Mouse (Mus musculus): ENCODE measurements around the gene Gna11. TPM values are rescaled to one million over a fixed set of nuclear protein-coding genes. Genes with fewer than 3 reads are reported as not detected.
A peak's percentile ranks its signal among the peaks of the same experiment; 100 is the strongest.

The Gna11 gene
- 100 to 1,000 TPM; 111 to 118 TPM for total RNA-seq (2021)

DNA sequence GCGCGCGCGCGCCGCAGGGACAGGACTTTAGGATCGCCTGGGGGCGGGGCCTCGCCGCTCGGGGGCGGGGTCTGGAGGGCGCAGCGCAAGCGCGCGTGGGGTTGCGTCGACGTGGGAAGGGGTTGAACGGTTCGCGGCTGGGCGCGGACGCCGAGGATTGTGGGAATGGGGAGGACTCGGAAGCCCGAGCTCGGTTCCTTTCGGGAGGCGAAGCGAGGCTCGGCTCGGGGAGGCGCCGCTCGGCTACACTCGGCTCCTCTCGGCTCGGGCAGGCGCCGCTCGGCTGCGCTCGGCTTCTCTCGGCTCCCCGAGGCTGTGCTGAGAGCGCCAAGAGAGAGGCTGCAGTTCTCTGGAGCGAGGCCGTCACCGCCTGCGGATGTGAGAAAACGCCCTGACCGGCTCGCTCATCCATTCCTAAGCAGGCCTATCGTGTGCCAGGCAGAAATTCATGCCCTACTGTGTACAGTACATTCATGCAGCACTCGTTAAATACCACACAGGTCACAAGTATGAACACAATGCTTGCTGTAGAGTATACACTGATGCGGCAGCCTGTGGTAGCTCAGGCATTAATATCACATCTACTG, at the start of gene Gna11:
Gna11 (minus strand) TSS at position 30 of the 587 bp plus-strand sequence.
- peak; percentile 98 to 100 for DNase-seq (ENCODE audit: extremely low spot score in 1 of 2, low spot score in 2 of 2)
- intact Hi-C loops (cut with DNase I): no loop called here

- no peak for DNase-seq (ENCODE audit: extremely low spot score in 1 of 2, low spot score in 2 of 2)
- intact Hi-C loops (cut with DNase I): no loop called here
Measured at GRCm38 (mm10) chr10:81593935-81594334, 48.9 kb upstream of the Gna11 start.

DNA sequence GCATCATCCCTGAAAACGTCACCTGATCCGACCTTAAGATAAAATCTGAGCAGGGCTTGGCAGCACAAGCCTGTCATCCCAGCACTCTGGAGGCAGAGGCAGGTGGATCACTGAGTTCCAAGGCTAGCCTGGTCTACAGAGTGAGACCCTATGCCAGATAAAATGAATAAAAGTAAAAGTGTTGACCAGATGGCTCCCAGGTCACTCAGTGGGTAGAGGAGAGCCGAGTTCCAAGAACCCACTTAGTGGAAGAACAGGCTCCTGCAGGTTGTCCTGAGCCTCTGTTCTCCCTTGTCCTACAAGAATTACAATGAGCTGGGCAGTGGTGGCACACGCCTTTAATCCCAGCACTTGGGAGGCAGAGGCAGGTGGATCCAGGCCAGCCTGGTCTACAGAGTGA, 48.2 kb upstream of the Gna11 start:
- DNase-seq (ENCODE audit: extremely low spot score in 1 of 2, low spot score in 2 of 2): no peak
- intact Hi-C loops (cut with DNase I): no loop called here

DNA sequence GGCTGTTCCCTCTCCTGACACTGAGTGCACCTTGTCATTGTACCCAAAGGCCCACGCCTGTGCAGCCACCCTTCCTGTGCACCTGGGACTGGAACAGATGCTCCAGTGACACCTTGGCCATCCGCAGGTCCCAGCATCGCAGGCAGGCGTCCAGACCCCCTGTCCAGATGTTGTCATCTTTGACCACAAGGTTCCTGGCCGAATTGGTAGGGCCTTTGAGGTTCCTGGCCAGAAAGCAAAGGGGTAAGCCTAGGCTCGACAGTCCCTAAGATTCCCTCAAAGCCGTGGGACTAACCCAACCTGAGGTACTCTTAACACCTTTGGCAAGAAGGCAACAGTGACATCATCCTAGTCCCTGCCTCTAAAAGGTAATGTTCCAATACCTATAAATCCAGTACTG, 47.6 kb upstream of the Gna11 start:
- intact Hi-C loops (cut with DNase I): no loop called here
- DNase-seq (ENCODE audit: extremely low spot score in 1 of 2, low spot score in 2 of 2): no peak

- intact Hi-C loops (cut with DNase I): no loop called here
- no peak for DNase-seq (ENCODE audit: extremely low spot score in 1 of 2, low spot score in 2 of 2)
Measured at GRCm38 (mm10) chr10:81591846-81592245, 46.9 kb upstream of the Gna11 start.

GRCm38 (mm10) chr10:81588739-81589138, 43.7 kb upstream of the Gna11 start:
- intact Hi-C loops (cut with DNase I): no loop called here
- DNase-seq (ENCODE audit: extremely low spot score in 1 of 2, low spot score in 2 of 2): no peak

DNA sequence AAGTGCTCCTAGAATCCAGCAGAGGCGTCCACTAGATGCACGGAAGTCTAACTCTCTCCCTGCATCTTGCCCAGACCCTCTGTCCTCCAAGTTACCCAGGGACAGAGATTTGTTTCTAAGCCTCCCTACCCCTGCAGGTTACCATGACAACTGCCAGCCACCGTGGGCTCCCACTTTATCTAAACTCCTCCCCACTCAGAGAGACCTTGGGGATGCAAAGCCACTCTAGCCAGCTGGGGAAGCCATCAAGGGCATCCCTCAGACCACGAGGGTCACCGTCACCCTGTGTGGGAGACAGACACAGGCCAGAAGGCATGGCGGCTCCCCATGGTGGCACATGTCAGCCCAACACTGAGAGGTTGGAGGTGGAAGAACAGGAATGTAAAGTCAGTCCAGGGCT, 38.4 kb upstream of the Gna11 start:
- no peak for DNase-seq (ENCODE audit: extremely low spot score in 1 of 2, low spot score in 2 of 2)

DNA sequence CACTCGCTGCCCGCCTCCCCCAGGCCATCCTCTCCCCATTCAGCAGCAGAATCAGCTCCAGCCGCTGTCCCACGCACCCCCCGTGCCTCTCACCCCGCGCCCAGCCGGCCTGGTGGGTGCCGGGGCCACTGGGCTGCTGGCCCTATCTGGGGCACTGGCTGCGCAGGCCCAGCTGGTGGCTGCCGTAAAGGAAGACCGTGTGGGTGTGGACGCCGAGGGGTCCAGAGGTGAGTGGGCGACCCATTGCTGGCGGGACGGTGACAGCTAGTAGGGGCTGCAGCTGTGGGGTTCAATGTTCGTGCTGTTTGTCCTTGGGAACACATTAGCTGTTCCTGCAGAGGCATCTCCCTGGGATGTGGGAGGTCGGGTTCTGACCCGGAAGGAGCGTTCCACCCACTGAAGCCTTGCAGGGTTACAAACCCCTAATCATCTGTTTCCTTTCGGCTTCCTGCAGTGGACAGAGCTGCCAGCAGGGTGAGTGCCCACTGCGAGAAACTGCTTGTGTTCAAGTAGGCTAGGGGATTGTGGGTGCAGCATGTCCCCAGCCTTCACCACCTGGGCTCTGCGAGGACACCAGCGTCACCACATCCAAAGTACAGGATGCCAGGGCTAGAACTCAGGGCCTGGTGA, 35.6 kb upstream of the Gna11 start:
- no peak for DNase-seq (ENCODE audit: extremely low spot score in 1 of 2, low spot score in 2 of 2)
- intact Hi-C loops (cut with DNase I): no loop called here

More for the DNA sequence above, 38.4 kb upstream of the Gna11 start:
- intact Hi-C loops (cut with DNase I): no loop called here

DNA sequence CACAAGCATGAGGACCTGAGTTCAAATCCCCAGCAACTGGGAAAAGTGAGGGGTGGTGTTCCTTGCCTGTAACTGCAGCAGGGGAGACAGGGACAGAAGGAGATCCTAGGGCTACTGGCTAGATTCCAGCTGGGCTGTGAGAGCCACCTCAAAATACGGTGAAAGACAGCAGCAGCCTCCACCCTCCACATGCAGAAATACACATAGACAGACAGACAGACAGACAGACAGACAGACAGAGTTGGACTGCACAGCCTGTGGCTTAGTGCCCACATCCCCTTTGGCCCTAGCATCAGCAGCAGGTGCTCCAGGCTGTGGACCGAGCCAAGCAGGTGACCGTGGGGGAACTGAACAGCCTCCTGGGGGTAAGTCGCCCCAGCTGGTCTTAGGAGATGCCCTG, 35.0 kb upstream of the Gna11 start:
- DNase-seq (ENCODE audit: extremely low spot score in 1 of 2, low spot score in 2 of 2): no peak
- intact Hi-C loops (cut with DNase I): no loop called here

- DNase-seq (ENCODE audit: extremely low spot score in 1 of 2, low spot score in 2 of 2): no peak
- intact Hi-C loops (cut with DNase I): no loop called here
Measured at GRCm38 (mm10) chr10:81575695-81576094, 30.7 kb upstream of the Gna11 start.

DNA sequence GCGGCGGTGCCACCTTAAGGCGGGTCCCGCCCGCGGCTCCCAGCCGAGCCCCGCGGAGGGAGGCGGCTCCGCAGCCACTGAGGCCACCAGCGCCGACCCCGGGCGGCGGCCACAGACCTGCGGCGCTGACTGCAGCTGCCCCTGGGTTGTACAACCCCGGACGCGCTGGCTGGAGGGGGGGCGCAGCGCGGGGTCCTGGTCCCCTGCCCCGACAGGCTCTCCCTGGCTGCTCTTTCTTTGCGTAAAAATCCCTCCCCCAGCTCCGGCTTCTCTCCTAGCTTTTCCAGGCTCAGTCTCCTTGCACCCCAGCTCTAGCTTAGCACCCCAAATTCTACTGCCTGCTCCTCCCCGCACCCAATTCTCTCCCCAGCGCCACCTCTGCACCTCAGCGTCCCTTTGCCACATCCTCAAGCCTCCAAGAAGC, 30.2 kb upstream of the Gna11 start:
- no peak for DNase-seq (ENCODE audit: extremely low spot score in 1 of 2, low spot score in 2 of 2)
- intact Hi-C loops (cut with DNase I): no loop called here

DNA sequence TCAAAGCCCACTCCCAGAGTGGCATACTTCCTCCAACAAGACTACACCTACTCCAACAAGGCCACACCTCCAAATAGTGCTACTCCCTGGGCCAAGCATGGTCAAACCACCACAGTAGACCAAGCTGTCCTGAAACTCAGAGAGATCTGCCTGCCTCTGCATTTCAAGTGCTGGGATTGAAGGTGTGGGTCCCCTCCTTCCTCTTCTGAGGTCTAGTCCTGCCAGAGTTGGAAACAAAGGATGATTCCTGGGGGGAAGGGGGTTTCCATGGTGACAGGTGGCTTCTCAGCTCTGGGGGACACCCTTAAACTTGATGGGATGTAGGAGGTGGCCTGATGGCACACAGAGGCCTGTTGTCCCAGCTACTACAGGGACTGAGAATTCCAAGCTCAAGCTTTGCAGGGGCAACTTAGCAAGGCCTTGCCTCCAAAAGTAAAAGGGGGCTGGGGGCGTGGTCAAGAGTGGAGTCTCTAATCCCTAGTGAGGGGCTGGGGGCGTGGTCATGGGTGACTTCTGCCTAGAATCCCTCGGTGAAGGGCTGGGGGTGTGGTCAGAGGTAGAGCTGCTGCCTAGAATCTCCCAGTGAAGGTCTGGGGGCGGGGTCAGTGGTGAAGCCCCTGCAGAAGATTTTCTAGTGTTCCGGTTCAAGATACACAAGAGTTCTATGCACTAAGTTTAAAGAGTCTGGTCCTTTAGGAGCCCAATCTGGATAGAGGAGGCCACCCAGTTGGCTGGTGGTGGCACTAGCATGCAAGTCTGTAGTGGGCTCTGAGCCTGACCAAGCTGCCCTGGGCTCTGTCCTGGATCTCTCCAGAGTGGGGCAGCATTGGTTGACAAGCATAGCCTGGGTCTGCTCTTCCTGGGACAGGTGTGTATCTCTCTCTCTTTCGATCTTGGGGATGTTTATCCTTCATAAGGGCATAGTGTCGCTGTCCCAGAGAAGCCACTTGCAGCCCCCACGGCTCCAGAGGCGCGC, 29.4 kb upstream of the Gna11 start, which contains the start of gene Tle2:
Tle2 (plus strand) TSS at position 481 of the 976 bp plus-strand sequence.
- no peak for DNase-seq (ENCODE audit: extremely low spot score in 1 of 2, low spot score in 2 of 2)
- intact Hi-C loops (cut with DNase I): no loop called here

DNA sequence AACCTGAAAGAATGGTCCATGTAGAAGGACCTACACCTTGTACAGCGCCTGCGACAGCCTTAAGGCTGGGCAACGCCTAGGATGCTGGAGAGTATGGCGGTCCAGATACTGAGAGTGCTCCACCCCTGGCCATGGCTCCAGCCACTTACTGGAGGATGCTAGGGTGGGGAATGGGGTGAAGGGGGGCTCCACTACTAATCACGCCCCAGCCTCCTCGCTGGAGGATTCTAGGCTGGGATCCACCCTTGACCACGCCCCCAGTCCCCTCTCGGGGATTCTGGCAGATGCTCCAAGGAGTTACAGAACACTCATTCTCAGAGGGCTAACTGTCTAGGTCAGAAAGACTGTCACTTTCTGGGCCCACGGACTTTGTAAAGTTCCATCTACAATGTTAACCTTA, 28.0 kb upstream of the Gna11 start:
- intact Hi-C loops (cut with DNase I): no loop called here
- DNase-seq (ENCODE audit: extremely low spot score in 1 of 2, low spot score in 2 of 2): peak in 1 of 2 experiments; percentile 62

- DNase-seq (ENCODE audit: extremely low spot score in 1 of 2, low spot score in 2 of 2): no peak
- intact Hi-C loops (cut with DNase I): no loop called here
Measured at GRCm38 (mm10) chr10:81572133-81572671, 27.2 kb upstream of the Gna11 start.

DNA sequence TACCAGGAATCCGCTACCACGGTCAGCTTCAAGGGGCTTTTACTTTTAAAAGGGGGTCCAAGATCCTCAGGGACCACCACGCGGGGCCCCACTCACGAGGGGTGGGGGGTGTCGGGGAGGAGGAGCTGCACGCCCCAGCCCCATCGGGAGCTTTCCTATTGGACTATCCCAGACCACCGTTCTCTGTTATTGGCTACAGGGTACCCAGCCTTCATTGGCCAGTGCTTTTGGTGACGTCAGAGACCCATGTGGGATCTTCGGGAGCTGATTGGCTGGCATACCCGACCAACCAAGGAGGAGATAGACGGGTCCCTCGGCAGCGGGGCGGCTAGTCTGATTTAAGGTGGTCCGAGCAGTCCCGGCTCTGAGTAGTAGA, 26.5 kb upstream of the Gna11 start:
- intact Hi-C loops (cut with DNase I): no loop called here

DNA sequence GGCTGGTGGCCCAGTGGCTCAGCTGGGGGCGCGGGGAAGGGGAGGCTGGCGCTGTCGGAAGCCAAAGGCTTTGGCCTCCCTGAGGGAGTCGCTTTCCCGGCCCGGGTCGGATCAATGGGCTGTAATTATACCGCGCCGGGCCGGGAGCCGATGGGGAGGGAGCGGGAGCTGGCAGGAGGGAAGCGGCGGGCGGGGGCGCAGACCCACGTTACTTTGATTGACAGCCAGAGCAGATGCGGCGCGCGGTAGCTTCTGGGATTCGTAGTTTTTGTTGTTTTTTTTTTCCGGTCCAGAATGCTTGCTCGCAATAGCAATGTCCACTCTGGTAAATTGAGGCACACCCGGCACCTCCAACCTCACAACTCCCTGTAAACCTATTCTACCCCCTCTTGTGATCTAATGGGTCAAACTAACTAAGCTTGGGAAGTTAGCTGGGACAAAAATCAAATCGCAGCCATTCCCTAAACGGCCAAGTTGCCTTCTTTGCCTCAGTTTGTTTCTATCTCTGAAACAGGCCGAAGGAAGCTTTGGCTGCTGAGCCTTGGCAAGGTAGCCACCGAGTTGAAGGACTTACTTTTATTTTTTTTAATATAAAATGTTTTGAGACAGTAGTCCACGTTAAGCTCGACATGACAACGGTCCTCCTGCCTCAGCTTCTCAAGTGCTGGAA, 26.0 kb upstream of the Gna11 start:
- peak; percentile 96 to 98 for DNase-seq (ENCODE audit: extremely low spot score in 1 of 2, low spot score in 2 of 2)
- intact Hi-C loops (cut with DNase I): no loop called here

More for the DNA sequence above, 26.5 kb upstream of the Gna11 start:
- peak; percentile 98 to 100 for DNase-seq (ENCODE audit: extremely low spot score in 1 of 2, low spot score in 2 of 2)

DNA sequence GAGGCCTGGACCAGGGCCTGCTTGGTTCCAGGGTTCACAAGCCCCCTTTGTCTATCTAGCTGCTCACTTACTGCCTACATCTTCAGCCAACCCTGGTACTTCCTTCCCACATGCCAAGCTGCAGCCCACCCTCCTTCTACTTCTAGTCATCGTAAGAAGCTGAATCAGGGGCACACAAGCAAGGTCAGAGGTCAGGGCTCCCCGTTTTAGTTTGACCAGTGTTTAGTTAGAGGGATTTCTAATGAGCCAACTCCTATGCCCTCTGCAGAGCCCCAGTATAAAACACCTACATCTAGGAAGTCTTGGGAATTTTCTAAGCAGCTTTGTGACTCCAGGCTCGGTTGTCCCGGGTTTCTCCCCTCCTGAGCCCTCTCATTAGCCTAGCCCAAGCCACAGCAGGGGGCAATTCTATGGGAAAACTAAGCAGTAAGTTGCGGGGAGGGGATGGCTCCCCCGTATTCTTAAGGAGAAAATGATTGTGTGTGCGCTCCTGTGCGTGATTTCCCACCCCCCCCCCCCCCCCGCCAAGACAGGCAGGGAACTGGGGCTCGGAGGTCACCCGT, 25.3 kb upstream of the Gna11 start:
- DNase-seq (ENCODE audit: extremely low spot score in 1 of 2, low spot score in 2 of 2): no peak

DNA sequence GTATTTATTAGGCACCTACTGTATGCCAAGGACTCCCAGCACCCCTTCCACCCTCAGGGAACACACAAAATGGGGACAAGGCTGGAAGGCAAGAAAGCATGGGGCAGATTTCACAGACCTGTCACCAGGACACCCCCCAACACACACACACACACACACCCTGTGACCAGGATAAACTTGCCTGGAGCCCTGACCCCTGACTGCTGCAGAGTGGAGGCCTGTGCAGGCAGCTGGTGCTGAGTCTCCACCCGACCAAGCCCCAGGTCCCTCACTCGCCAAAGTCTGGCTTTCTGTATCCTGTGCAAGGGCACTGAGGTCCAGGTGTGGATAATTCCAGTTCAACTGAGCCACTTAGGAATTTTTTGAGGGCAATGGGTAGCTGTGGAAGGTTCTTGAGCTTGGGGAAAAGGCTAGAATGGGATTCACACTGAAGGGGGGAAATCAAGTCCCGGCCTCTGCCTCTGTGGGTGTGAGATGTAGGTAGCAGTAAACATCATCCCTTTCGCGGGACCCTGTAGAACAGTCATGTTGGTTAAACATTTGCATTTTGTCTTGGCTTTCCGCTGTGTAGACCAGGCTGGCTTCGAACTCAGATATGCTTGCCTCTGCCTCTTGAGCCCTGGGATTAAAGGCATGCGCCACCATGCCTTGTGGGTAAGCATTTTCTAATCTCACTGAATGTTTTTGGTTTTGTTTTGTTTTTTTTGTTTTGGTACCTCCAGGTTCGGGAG, 24.7 kb upstream of the Gna11 start:
- intact Hi-C loops (cut with DNase I): no loop called here
- DNase-seq (ENCODE audit: extremely low spot score in 1 of 2, low spot score in 2 of 2): no peak

More for the DNA sequence above, 25.3 kb upstream of the Gna11 start:
- intact Hi-C loops (cut with DNase I): no loop called here
